Mouse (Mus musculus): ENCODE data around the gene Srsf11. TPM values are rescaled to one million over a fixed set of nuclear protein-coding genes. Genes with fewer than 3 reads are reported as not detected.

Gene Srsf11
- total and polyA plus RNA-seq, 3 experiments: 205 to 725 (median 288) TPM

- TF ChIP-seq RCOR1 (conservative IDR thresholded peaks at IDR 0.05; ENCODE audit: low read depth, low read length) (peak; percentile 70; the same call in 1 of the 2 replicates), MAX (IDR thresholded peaks at IDR 0.05; ENCODE audit: low read length) (peak; percentile 48; the same call in 1 of the 2 replicates), NRF1 (IDR thresholded peaks at IDR 0.05; ENCODE audit: low read depth, low read length) (no peak)
Observed at GRCm38 (mm10) chr3:158060621-158061291, 24.3 kb upstream of the Srsf11 start (continued).

DNA sequence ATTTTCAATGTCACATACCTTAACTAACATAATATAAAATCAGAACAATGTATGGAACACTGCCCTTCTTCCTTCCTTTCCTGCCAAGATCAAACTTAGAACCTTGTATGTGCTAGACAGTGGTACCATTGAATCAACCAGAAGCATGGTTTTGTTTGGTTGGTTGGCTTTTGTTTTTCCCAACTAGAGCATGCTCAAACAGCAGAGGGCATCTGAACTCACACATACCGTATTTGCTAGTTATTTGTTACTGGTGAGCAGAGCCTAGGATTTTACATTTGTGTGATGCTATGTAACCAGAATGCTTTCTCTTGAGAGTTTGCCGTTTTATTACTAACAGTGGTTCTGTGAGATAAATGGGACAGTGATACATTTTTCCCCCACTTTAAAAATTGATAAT, 13.1 kb upstream of the Srsf11 start:
- dilution Hi-C loops (cut with MboI; ENCODE audit: extremely low pct_ligation_motif_present, extremely low pct_unique_long_range_greater_than_20kb, low sequenced_read_pairs): no loop called here
- in situ Hi-C loops (cut with MboI; ENCODE audit: low pct_ligation_motif_present, low pct_unique_long_range_greater_than_20kb, low sequenced_read_pairs): no loop called here
- H3K9me3 ChIP-seq (replicated peaks; ENCODE audit: low read length): no peaks in the 10 kb centered on the region
- H3K27me3 ChIP-seq (replicated peaks): no peaks in the 10 kb centered on the region
- H3K4me2 ChIP-seq (ENCODE audit: insufficient read depth, low read depth, poor library complexity, severe bottlenecking): no peak overlapping the region
- TF ChIP-seq MYC (IDR thresholded peaks at IDR 0.05; ENCODE audit: low read depth, low read length) (no peak), RAD21 (IDR thresholded peaks at IDR 0.05; ENCODE audit: low read depth, low read length) (peak; percentile 16), MEF2A (IDR thresholded peaks at IDR 0.05; ENCODE audit: borderline replicate concordance, low read depth, low read length) (no peak), ETS1 (conservative IDR thresholded peaks at IDR 0.05; ENCODE audit: low read depth, low read length) (no peak), CTCF (conservative IDR thresholded peaks at IDR 0.05 in 1 of 2, IDR thresholded peaks at IDR 0.05 in 1 of 2; ENCODE audit: low read depth in 2 of 2, low read length in 2 of 2) (peak in 1 of 2 experiments; percentile 40; a peak in 2 of 4 replicates), ZKSCAN1 (IDR thresholded peaks at IDR 0.05; ENCODE audit: borderline replicate concordance, low read depth, low read length) (no peak), SMC3 (IDR thresholded peaks at IDR 0.05; ENCODE audit: low read depth, low read length) (peak; percentile 42), MAX (IDR thresholded peaks at IDR 0.05; ENCODE audit: low read length) (no peak), ZMIZ1 (IDR thresholded peaks at IDR 0.05; ENCODE audit: low read depth, low read length) (no peak), EP300 (IDR thresholded peaks at IDR 0.05; ENCODE audit: low read length) (no peak), MAFK (IDR thresholded peaks at IDR 0.05; ENCODE audit: insufficient replicate concordance, low read length) (no peak), POLR2A (IDR thresholded peaks at IDR 0.05; ENCODE audit: low read depth, low read length) (no peak), BHLHE40 (IDR thresholded peaks at IDR 0.05; ENCODE audit: low read depth, low read length) (no peak), E2F4 (IDR thresholded peaks at IDR 0.05; ENCODE audit: insufficient replicate concordance, low read depth, low read length) (no peak), CHD2 (IDR thresholded peaks at IDR 0.05; ENCODE audit: low read length) (no peak)
- peaks cover 5% of the 10 kb centered on the region; the same call in 1 of the 2 replicates for H3K79me2 ChIP-seq (replicated peaks; ENCODE audit: control insufficient read depth, extremely low read depth, insufficient read depth, poor library complexity, severe bottlenecking)
- no peak overlapping the region for H3K27ac ChIP-seq (ENCODE audit: insufficient read depth, low read depth)
- H3K36me3 ChIP-seq (replicated peaks in 1 of 2; ENCODE audit: control insufficient read depth in 1 of 2, insufficient read depth in 1 of 2, low read length in 1 of 2): peaks cover 30 to 74% of the 10 kb centered on the region in 2 experiments
- no peak for DNase-seq (ENCODE audit: extremely low read depth)
- no peak overlapping the region for H3K4me3 ChIP-seq (replicated peaks in 1 of 3; ENCODE audit: low read depth in 2 of 3, low read length in 2 of 3, poor library complexity in 1 of 3)
- H3K4me1 ChIP-seq (ENCODE audit: control insufficient read depth in 1 of 2, insufficient read depth in 2 of 2): peaks cover 0 to 13% of the 10 kb centered on the region in 2 experiments; a peak in 2 of 4 replicates
- H3K9ac ChIP-seq (ENCODE audit: insufficient read depth, low read depth): no peak overlapping the region

DNA sequence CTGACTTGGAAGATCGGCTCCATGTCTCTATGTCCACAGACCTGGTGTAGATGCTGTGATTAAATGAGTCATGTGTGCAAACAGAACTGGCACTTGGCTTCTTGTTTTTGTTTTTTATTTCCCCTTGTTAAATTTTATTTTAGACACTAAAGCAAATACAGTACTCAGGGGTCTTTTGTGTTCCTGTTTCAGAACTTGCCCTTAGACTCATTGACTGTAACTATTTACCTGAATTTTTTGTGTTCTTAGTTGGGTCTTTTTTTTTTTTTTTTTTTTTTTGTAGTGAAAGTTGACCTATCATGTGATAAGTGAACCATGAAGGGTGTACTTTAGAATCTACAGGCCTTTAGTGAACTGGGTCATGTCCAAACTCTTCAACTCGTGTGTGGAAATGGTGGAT, 4.3 kb upstream of the Srsf11 start:
- Histone ChIP-seq H3K27ac (ENCODE audit: insufficient read depth, low read depth) (no peak overlapping the region), H3K9me3 (replicated peaks; ENCODE audit: low read length) (no peaks in the 10 kb centered on the region), H3K36me3 (replicated peaks in 1 of 2; ENCODE audit: control insufficient read depth in 1 of 2, insufficient read depth in 1 of 2, low read length in 1 of 2) (peaks cover 0 to 50% of the 10 kb centered on the region in 2 experiments), H3K4me1 (ENCODE audit: control insufficient read depth in 1 of 2, insufficient read depth in 2 of 2) (peaks cover 3 to 44% of the 10 kb centered on the region in 2 experiments), H3K4me3 (replicated peaks in 1 of 3; ENCODE audit: low read depth in 2 of 3, low read length in 2 of 3, poor library complexity in 1 of 3) (no peak overlapping the region), H3K4me2 (ENCODE audit: insufficient read depth, low read depth, poor library complexity, severe bottlenecking) (no peak overlapping the region), H3K79me2 (replicated peaks; ENCODE audit: control insufficient read depth, extremely low read depth, insufficient read depth, poor library complexity, severe bottlenecking) (peaks cover 57% of the 10 kb centered on the region), H3K27me3 (replicated peaks) (no peaks in the 10 kb centered on the region), H3K9ac (ENCODE audit: insufficient read depth, low read depth) (no peak overlapping the region)
- TF ChIP-seq CHD1 (IDR thresholded peaks at IDR 0.05; ENCODE audit: low read depth, low read length) (no peak), NRF1 (IDR thresholded peaks at IDR 0.05; ENCODE audit: low read depth, low read length) (no peak), ZNF384 (IDR thresholded peaks at IDR 0.05; ENCODE audit: low read depth, low read length) (peak; percentile 63; the same call in 1 of the 2 replicates)
- no peak for DNase-seq (ENCODE audit: extremely low read depth)
- in situ Hi-C loops (cut with MboI; ENCODE audit: low pct_ligation_motif_present, low pct_unique_long_range_greater_than_20kb, low sequenced_read_pairs): no loop called here
- dilution Hi-C loops (cut with MboI; ENCODE audit: extremely low pct_ligation_motif_present, extremely low pct_unique_long_range_greater_than_20kb, low sequenced_read_pairs): no loop called here

All from CH12.LX (cell line).